Mouse (Mus musculus): ENCODE results near the gene Smndc1. TPM values are rescaled to one million over a fixed set of nuclear protein-coding genes. Genes with fewer than 3 reads are reported as not detected.
"Not testable (repeated sequence)": the region's sequence is repeated elsewhere in the genome, so short reads cannot be mapped to it uniquely, and the experiment has no call there.

Gene Smndc1
- total RNA-seq, 2 experiments from 2014 or later = 27.3 to 34.7 TPM

DNA sequence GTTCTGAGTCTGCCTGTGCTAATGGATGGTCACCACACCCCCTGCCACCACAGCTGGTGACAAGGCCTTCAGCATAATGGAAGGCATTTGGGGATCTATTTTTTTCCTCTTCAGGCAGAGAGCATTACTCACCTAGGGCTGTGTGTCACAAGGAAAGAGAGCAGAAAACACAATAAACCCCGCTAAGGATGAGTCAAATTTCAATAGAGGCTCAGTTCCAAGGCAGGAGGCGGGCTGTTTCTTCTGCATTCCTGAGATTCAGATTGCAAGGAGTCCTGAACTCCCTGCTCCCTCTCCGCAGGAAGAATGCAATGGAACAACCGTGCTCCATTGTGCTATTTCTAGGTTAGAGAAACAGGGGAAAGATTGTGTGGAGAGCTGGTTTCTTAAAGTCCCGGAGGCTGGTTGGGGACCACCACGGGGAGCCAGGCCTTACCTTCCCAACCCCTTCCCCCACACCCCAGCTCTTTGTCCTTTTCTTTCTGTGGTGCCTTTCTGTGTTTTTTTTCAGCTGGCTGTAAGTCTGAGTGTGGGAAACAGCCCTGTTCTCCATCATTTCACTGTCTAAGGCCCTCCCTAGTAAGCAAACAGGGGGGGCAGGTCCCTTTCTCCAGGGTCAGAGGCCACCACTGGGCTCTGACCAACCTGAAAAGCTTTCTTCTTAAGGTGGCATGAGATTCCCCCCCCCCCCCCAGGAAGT, 21.9 kb upstream of the Smndc1 start:
- DNase-seq = no peak

DNA sequence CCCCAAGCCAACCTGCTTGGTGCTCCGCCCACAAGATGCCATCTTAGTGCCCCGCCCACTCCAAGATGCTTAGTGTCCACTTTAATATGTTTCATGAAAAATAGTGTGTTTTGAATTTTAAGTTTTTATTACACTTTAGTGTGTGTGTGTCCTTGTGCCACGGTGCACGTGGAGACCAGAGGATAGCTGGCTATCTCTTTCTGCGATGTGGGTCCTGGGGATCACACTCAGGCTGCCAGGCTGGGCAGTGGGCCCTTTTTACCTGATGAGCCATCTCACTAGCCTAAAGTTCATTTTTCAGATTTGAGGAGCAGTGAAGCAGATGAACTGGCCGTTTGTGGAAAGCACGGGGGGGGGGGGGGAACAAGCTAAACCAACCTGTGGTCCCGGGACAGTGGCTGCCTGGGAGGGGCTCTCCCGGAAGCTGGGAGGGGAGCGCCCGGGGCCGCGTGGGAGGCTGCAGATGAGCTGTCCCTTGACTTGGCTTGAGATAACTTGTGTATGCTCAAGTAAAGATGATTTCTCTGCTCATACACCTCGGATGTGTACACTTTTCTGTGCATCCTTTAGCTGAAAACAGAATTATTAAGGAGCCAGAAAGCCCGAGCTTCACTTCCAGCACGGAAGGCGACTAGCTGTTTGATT, 19.4 kb upstream of the Smndc1 start:
- no peak for DNase-seq

DNA sequence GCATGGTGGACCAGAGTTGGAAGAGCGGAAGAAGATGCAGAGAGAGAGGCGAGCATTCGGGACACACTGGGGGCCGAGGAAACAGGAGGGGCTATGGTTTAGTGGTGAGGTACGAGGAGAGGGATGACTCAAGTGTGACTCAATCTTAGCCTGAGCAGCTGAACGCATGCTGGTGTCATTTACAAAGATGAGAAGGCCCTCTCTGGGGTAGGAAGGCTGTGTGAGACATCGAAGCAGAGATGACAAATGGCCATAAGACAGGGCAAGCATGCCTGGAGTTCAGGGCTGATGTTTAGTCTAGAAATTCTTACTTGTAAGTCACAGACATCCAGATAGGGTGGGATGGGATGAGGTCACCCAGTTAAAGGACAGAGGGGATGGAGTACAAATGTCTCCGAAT, 18.0 kb upstream of the Smndc1 start:
- DNase-seq = no peak

DNA sequence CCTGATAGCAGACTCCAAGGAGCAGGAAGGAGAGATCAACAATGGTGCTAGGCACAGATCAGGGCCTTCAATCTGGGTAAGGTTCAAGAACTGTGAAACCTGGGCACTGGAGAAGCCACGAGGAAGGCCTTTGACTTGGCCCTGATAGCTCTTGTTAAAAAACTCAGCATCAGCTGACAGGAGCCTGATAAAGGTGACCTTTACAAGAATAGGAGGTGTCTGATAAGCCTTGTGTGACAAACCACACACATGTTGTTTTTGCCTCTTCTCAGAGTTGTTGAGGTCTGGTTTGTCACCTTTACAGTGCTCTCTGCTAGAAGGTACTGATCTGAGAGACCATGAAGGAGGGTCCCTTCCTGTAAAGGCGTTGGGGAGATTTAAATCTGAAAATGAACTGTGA, 17.0 kb upstream of the Smndc1 start:
- no peak for DNase-seq

DNA sequence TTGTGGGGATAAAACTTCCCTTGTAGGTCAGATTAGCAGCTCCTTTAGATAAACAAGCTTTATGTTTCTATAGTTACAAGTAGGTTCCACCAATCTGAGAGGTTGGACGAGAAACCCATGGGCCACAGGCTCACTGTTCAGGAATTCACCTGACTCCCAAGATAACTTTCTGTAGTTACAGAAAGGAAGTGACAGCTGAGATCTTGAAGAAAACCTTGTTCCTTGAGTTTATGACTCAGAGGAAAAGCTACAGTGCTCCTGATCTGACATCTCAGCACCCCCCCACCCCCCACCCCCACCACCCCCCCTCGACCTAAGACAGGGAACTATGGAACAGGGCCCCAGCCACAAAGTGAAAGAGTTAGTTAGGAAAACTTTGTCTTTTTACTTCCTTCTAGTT, 15.4 kb upstream of the Smndc1 start:
- DNase-seq = no peak

DNA sequence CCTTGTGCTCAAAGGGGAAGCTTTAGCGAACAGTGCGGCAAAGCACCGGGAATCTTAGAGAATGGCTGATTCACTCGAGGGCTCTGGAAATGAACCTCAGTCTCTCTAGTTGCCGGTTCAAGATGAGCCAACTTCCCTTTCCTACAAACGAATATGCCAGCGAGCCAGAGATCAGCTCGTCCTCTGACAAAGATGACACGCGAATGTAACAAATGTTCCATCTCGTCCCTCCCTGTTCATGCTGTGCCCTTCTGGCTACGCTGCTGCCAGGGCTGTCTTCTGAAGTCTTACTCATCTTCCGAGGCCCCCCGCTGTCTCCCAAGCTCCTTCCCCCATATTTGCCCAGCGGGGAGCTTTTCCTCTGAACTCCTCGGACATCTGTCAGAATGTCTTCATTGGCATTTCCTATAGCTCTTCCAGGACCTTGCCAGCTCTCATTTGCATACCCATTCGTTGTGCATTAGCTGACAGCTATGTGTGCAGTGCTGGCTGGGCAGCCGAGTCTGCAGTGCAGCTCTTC, 14.5 kb upstream of the Smndc1 start:
- DNase-seq = no peak

DNA sequence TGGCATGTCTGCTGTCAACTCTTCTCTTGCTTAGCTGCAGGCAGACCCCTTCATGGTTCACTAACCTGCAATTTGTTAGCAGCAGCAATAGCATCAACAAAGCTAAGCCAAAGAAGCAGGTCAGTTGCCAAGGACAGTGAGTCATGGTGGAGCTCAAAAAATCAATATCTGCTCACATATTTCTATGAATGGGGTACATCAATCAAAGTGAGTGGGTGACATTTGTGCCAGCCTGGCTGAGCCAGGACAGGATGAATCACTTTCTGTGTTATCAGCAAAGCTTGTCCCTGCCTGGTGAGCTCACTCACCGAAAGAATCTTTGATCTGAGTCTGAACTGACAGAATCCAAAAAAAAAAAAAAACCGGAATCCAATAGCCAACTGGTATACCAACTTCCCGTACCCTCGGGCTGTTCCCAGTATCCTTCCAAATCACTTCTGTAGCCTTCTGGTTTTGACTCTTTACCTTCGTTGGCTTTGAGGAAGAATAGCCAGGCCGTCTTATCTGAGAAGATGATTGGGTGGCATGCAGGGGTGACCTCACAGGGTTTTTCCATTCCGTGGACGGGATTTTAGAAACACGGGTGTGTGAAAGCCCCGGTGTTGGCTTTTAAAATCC, 13.9 kb upstream of the Smndc1 start:
- DNase-seq = no peak

DNA sequence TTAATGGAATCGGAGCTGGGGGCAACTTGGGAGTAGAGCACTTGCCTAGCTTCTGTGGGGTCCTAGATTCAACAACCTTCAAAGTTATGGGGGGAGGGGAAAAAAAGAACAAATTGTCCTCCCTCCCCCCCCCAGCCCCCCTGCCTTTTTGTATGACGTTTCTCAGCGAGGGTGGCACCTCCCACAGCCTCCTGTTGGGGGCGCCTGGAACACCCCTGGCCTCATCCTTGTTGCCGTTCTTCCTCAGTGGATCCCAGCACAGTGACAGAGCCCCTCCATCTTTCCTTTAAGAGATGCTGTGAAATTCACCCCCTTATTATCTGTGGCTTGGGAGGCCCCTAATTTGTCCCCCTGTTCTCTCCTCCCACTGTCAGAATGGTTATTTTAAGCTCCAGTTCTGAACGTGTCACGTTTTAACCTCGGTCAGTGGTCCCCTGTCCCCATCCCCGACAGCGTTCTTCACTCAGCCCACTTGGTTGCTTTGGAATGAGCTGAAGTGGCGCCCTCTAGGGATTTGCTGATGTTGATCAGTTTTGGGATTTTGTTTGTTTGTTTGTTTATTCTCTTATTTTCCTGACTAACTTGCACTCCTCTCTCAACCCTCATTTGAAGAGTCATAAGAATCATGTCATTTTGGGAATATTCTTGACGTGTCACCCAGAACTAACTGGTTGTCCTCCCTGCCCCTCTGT, 12.5 kb upstream of the Smndc1 start:
- DNase-seq = no peak

DNA sequence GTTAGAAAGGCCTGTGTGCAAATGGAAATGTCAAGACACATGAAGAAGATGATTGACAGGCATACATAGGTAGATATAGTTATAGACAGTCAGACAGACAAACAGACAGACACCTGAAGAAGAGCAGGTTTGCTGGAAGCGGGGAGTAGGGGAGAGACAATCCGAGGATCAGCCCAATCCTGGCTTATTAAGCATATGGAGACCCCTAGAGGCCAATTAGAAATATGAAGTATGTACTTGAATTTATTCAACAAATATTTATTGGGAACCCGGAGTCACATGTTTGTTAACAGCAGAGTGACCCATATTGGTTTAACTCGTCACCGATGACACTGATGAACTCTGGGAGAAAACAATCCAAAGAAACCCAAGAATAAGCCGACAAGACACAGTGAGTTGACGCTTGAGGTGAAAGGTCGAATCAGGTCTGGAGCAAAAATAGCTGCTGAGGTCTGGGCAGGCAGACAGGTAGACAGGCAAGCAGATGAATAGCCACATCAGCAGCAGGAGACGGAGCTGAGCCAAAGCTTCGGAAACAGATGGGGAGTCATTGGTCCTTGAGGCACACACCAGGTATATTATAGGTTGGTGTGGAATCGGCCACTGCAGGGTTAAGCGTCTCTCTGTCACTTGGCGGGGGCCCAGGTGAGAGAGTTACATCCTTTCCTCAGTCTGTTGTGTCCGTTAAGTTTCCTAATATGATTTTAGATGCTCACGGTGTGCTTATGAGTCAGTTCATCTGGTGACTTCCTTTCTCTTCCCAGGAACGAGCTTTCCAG, 10.1 kb upstream of the Smndc1 start:
- no peak for DNase-seq

DNA sequence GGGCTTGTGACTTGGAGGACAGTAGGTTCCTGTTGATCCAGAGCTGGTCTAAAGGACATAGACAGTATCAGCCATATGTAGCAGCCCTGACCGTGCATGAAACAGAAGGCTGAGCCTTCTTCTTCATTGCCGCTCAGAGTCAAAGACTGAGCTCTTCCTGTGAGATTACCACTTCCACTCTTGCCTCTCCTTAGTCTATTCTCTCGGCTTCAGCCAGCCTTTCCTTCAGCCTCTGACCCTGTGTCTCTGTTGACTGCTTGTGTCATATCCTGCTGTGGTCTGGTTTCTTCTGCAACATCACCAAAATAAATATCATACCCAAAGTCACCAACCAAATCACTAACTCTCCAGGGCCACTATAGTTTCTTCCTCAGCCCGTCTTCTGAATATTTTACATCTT, 8.8 kb upstream of the Smndc1 start:
- no peak for DNase-seq

DNA sequence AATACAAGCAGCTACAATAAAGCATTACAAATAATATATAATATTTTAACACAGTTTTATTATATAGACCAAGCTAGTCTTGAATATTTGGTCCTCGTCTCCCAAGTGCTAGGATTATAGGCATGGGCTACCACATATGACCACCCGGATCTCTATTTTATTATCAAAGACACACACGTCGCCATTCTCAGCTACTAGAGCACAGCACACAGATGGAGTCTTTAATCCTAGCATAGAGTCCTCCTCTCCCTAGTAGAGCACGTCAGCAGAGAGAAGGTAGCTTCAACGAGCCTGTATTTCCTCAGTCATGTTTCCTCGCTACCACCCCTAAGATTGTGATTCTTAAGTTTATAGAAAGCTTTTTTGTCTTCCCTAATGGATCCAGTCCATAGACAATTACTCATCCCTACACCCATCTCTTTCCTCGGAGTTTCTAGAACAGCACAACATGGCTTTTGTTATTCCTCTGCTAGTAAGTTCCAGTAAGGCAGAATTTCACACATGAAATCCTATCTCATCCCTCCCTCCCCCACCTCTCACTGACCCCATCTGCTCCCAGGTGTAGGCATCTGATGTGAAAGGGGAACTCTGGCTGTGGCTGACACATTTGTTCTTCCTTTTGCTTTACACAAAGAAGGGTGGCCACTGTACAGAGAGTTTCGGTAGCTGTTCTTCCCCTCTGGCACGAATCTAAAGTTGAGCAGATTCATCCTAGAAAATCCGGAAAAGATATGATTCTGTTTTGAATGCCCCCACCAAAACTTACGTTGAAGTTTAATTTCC, 7.3 kb upstream of the Smndc1 start:
- no peak for DNase-seq

DNA sequence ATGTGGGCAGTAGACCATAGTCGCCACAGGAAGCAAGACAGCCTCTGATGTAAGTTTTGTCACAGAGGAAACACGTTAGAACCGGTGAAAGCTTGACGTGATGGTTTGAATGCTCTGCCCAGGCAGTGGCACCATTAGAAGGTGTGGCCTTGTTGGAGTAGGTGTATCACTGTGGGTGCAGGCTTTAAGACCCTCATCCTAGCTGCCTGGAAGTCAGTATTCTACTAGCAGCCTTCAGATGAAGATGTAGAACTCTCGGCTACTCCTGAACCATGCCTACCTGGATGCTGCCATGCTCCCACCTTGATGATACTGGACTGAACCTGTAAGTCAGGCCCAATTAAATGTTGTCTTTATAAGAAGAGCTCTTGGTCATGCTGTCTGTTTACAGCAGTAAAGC, 5.4 kb upstream of the Smndc1 start:
- DNase-seq = not testable (repeated sequence)

DNA sequence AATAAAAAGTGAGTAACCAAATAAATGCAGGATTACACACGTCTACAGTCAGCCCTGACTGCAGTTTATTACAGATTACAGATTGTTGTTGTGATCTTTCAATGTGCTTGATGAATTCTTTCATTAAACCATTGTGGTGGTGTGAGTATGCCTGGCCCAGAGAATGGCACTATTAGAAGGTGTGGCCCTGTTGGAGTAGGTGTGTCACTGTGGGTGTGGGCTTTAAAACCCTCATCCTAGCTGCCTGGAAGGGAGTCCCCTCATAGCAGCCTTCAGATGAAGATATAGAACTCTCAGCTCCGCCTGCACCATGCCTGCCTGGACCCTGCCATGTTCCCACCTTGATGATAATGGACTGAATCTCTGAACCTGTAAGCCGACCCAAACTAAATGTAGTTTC, 4.6 kb upstream of the Smndc1 start:
- not testable (repeated sequence) for DNase-seq

DNA sequence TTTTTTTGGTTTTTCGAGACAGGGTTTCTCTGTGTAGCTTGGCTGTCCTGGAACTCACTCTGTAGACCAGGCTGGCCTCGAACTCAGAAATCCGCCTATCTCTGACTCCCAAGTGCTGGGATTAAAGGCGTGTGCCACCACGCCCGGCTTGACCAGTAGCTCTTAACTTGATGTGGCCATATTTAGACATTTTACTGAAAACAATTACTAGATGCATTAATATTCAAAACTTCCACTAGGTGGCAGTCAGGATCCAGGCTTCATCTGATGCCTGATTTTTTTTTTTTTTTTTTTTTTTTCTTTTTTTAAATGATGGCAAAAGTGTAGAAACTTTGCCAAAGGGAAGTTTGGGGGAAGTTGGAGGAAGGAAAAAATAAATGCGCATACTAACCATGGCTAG, 4.2 kb upstream of the Smndc1 start:
- no peak for DNase-seq

DNA sequence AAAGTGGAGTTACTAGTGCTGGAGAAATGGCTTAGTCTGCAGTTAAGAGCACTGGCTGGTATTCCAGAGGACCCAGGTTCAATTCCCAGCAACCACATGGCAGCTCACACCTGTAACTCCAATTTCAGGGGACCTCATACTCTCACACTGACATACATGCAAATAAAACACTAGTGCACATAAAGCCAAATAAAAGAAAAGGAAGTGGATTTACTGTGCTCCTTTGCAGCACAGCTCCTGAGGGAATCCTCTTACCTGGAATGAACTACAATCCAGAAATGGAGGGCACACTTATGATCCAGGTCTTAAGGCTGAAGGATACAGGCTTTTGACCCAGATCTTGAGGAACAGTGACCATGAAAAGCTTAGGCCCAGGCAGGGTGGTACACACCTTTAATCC, 3.3 kb upstream of the Smndc1 start:
- no peak for DNase-seq

DNA sequence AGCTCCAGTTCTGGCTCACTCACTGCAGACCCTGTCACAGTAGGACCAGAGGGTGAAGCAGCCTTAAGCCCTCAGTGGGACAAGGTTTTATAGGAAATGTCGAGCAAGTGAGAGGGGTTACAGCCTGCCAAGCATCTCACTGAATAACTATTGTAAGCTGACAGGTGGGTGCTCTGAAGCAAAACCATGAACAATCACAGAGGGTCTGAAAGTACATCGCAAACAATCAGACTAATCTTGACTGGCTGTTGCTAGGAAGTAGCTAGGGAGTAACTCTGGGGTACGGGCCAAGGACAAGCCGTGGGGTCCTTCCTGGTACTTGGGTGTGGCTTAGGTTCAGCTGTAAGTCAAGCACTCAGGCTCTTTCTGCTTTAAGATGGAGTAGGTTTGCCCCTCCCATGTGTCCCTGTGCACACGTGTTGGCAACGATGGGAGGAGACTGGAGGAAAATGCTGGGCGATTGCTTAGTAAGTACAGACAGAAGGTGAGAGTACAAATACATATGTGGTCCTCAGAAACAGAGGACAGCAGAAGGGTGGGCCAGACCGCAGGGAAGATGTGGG, 2.5 kb upstream of the Smndc1 start:
- DNase-seq = no peak

DNA sequence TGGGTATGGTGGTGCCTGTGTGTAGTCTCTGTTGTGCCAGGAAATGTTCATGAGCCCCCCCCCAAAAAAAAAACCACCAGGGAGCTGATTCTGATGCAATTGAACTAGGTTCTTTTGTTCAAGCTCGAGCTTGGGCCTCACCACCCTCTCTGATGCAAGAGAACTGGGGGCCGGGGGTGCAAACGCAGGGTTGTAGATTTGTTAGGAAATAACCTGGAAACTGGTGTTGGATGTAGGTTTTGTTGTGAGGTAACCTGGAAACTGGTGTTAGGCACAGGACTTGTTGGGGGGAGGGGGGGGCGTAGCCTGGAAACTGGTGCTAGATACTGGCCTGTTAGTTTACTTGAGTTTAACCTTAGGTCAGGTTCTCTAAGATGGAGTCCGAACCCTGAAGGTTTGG, 1.4 kb upstream of the Smndc1 start:
- DNase-seq = no peak

DNA sequence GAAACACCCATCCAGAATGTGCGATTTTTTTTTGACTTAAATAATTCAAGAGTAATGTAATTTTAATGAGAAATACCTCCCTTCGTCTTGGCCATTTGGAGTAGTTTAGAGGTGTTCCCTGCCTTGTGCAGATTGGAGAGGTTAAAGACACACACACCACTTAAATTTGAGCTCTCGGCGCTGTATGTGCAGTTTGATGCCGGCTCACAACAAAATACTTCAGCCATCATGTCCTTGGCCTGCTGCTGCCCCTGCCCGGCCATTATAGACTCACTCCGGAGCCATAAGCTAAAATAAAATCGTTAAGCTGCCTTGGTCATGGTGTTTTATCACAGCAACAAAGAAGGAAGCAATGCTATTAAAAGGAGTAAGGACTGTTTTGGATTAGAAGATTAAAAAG, 1.0 kb upstream of the Smndc1 start:
- DNase-seq = no peak

DNA sequence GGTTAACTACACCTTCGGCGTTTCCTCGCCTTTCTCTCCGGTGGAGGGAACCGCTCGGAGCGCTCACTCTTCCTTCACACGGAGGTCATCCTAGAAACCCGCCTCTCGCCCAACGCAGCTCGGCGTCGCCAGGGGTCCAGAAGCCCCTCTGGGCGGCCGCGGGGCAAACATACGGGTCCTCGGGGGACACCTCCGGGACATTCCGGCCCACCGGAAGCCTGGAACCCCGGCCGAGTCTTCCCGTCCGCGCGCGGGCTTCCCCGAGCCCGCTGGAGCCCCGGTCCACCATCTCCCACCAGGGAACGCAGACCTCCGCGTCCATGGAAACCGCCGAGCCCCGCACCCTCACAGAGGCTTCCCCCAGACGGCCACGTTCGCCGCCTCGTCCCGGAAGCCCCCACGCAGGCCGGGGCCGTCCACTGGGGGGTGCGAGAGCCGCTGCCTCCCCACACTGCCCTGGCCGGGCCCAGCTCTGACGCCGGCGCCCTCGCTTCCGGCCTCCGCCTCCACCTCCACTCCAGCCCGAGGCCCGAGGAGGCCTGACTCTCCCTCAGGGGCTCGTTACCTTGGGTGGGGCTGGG, 437 bp downstream of the Smndc1 start:
- DNase-seq = no peak

DNA sequence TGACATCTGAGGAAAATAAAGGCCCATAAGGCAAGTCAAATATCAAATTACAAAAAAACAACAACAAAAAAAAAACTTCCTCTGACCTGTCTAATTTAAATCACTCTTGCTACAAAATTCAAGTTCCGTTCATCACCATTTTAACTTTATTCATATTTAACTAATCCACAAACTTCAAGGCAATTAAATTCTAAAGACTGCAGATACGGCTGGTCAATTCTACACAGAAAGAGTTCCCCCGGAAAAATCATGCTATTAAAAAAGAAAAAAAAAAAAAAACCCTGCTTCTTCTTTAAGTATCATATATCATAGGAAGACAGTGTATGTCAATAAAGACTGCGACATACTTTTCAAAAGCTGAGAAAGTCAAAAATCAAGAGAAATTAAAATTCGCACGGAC, 961 bp downstream of the Smndc1 start:
- DNase-seq = no peak

DNA sequence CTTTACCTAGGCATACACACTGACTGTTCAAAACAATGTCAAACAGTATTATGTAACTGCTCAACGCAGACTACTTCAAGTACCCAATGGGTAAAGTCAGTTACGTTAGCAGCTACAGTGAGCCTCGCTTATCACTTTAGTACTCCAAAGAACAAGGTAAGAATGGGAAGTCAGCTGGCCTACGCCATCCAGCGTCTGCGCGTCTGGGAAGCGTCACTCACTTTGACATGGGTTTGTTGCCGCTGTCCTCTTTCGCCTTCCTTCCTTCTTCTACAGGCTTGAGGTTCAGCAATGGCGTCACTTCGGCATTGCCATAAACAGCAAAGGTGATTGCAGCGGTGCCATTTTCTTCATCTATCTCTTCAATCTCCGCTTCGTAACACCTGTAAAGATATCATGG, 7.0 kb downstream of the Smndc1 start:
- no peak for DNase-seq

All from gastrocnemius, postnatal 10 days (tissue).